Mouse (Mus musculus) CD4-positive, CD25-positive, alpha-beta regulatory T cell, adult 4 months (primary cell): ENCODE measurements at regions not wholly inside any gene's neighbourhood (a gene's known extent, or its start where the extent isn't known, plus 50 kb on each side); places are given as distances from the start of the nearest gene placed in this dataset.

Experiments used
- ATAC-seq: one replicate; pipeline ENCODE4 v1.8.0; 2017

DNA sequence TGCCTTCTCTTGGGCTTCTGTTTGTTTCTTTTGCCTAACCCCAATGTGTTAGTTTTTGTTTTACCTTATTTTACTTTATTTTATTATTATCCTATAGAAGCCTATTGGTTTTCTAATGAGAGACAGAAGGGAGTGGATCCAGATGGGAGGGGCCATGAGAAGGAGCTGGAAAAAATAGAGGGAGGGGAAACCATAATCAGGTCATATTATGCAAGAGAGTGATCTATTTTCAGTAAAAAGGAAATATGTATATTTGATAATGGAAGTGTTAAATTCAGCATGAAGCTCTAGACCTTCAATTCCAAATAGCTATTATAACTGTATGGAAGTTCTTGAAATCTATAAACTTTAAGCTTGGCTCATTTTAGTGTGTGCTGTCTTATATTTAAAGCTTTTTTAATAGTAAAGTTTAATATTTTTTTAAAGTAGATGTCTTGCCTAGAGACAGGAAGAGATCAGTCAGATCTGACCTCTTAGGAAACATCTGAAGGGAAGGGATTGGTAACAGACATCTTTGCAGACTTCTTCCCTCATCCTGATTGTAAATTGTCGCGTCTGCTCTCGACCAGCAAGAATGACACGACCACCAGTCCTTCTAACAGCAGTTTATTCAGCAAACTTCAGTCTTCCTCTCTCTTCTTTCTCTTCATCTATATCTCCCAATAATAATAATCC lies 87.8 kb upstream of the Supt20 start:
- ATAC-seq = no peak

DNA sequence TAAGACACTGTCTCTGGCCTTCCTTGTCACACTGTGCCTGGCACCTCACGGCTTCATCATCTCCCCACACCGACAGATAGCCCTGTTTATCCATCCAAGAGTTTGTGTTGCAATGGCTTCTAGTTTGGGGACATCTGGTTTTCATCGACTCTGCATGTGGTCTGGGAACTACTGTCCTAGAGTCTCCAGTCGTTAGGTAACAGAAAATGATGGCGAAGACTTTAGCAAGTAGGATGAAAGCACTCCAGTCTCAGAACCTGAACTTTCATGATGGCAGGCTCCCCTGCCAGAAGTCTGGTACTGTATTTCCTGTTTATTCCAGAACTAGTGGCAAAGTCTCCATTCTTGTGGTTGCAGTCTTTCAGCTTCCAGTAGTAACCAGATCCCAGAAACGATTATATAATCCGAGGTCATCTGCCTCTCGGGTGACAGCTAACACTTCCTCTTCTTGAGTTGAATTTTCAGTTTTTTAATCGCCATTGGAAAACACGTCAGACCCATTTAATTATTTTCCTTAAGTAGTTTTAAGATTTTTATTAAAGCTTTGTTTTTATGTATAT lies 81.1 kb upstream of the Supt20 start:
- ATAC-seq = no peak

DNA sequence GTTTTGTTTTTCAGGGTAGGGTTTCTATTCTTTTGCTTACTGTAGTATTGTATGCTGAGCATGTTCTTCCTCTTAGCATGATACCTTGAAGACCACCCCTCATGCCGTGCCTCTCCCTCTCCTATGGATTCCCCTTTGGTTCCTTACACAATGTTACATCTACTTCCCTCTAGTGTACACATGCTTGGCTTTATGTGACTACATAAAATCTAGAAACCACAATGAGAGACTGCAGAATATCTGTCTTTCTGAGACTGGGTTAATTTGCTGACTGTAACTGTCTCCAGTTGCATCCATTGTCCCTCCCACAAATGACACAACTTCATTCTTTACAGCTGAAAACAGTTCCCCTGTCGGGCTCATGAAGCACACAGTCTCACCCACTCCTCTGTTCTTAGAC lies 78.8 kb upstream of the Supt20 start:
- no peak for ATAC-seq

DNA sequence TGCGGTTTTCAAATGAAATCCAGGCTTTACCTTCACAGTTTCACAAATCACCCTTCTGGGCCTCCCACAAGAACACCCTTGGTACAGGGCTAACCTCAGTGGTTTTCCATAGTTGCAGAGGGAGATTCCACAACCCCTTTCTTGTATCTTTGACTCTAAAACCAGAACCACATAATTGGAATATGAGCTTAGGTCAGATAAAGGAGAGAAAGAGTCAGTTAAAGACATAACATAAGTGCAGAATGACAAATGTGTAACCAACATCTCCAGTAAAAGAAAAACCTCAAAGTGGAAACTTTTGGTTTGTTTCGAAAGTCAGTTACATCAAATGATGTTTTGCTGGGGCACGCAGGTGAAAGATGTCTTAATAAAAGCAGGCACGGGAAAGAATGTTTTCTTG lies 75.3 kb upstream of the Supt20 start:
- ATAC-seq = no peak

DNA sequence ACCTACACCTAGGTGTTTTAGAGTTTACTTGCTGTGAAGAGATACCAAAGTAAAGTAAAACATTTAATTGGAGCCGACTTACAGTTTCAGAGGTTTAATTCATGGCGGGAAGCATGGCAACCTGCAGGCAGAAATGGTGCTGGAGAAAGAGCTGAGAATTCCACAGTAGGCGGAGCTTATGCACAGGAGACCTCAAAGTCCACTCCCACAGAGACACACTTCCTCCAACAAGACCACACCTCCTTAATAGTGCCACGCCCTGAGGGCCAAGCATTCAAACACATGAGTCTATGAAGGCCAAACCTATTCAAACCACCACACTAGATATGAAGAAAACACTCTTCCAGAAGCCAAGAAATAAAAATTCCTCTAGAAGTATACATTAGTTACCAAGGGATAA lies 74.3 kb upstream of the Supt20 start:
- ATAC-seq = no peak

DNA sequence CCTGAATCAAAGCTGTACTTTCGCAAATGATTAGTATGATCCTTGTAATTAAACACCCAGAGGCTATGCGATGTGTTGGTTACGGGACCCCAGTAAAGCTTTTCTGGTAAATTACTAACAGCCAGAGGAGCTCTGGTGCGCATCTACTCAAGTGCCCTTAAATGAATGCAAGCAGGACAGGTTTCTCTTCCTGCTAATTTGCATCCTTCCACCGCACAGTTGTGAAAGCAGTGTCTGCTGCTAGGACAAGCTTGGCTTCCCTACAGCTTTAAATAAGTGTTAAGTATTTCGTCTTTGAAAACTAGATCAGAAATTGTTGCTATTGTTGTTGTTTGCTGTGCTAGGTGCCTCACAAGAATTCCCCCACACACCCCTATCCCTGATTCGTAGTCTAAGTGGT lies 62.4 kb upstream of the Supt20 start:
- ATAC-seq = no peak

DNA sequence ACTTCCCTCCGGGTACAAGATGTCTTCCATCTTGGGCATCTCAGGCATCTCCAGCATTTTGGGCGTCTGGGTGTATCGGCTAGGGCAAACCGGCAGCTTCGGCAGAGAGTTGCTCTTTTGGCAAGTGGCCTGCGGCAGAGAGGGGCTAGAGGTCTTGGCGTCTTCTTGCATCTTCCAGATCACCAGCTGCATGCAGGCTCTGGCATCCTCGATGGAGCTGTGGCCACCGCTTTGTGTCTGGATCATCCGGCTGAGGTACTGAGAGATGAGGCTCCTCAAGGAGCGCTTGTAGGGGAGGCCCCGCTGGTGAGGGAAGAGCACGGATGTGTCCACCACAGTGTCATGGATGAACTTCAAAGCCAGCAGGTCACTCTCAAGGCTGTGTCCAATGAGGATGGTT lies 59.9 kb upstream of the Supt20 start:
- ATAC-seq = no peak

DNA sequence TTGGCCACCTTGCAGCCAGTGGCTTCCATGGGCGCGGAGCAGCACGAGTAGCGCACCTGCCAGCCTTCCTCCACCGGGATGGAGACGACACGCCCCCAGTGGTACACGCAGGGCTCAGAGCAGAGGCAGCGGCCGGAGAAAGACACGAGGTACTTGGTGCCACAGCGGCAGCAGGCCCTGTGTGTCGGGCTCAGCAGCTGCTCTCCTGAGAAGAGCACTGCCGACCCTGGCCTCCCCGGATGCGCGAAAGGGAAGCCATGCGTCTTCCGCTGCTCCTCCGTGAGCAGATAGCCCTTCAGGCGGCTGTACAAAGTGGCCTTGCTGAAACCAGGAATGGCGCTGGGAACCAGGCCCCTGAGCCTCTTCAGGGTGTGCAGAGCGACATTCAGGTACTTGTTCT lies 59.2 kb upstream of the Supt20 start:
- no peak for ATAC-seq

DNA sequence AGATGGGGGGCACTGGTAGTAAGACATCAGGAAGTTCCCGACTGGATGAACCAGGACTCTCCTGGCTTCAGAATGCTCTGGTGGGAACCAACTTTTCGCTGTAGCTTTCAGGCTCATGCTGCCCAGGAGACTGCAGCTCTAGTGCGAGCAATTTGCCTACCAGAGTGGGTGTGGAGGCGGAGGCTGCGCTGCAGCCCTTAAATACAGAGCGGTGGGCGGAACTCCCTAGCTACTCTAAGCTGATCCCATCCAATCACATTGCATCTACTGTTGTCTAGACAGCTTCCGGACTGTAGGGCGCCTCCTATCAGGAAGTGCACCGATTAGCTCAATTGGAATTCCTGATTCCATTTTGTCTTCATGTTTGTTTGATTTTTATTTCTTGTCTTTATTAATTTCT lies 58.2 kb upstream of the Supt20 start:
- ATAC-seq = no peak
